Mouse (Mus musculus) liver, embryonic 14.5 days (tissue): ENCODE data around the gene Olfr905.

Experiments
- CTCF ChIP-seq: IDR thresholded peaks from 2 replicates; pipeline ENCODE4 v1.5.1; 2016; ENCODE audit warnings: antibody characterized with exemption, low read depth, control low read depth
- EP300 ChIP-seq: IDR thresholded peaks from 2 replicates; pipeline ENCODE4 v1.6.1; 2016; ENCODE audit warnings: antibody characterized with exemption, low read depth

GRCm38 (mm10) chr9:38495501-38495900 lies 24.6 kb downstream of the Olfr905 start, which contains the start of gene Olfr907:
- no peak for TF ChIP-seq CTCF
- no peak for TF ChIP-seq EP300
